Mouse (Mus musculus) megakaryocyte, embryonic 14.5 days (primary cell): ENCODE data around the gene Ticam1. TPM values are rescaled to one million over a fixed set of nuclear protein-coding genes. Genes with fewer than 3 reads are reported as not detected.
A peak's percentile ranks its signal among the peaks of the same experiment; 100 is the strongest.

Experiments
- H3K27me3 ChIP-seq: replicated peaks from 2 replicates; pipeline ENCODE3; 2012; ENCODE audit warnings: inconsistent platforms
- H3K36me3 ChIP-seq: replicated peaks from 2 replicates; pipeline ENCODE3; 2012; ENCODE audit warnings: low read length, inconsistent platforms, mixed read lengths
- H3K4me1 ChIP-seq: 2 replicates; pipeline ENCODE4 v1.6.1; 2012; ENCODE audit warnings: inconsistent platforms
- H3K4me3 ChIP-seq: replicated peaks from 2 replicates; pipeline ENCODE3; 2012; ENCODE audit warnings: moderate library complexity, mild to moderate bottlenecking, inconsistent platforms
- H3K9me3 ChIP-seq: 2 replicates; pipeline ENCODE4 v1.6.1; 2012; ENCODE audit warnings: inconsistent platforms
- FLI1 ChIP-seq: IDR thresholded peaks from 2 replicates; pipeline ENCODE4 v1.6.1; 2012; ENCODE audit warnings: low read length, inconsistent platforms, mixed read lengths
- GATA1 ChIP-seq: IDR thresholded peaks from 3 replicates; pipeline ENCODE4 v1.6.1; 2012; ENCODE audit warnings: mixed read lengths, low read length, inconsistent platforms, borderline replicate concordance
- polyA plus RNA-seq: library from polyadenylated mRNA; stranded (reverse); fragments of >175 nt; gene quantifications from 2 replicates; pipeline ENCODE4 v1.2.3, GENCODE M21; 2012; ENCODE audit warnings: low replicate concordance; ENCODE audit not compliant: insufficient read depth

The Ticam1 gene
- polyA plus RNA-seq, 1 experiment = 13.7 TPM

DNA sequence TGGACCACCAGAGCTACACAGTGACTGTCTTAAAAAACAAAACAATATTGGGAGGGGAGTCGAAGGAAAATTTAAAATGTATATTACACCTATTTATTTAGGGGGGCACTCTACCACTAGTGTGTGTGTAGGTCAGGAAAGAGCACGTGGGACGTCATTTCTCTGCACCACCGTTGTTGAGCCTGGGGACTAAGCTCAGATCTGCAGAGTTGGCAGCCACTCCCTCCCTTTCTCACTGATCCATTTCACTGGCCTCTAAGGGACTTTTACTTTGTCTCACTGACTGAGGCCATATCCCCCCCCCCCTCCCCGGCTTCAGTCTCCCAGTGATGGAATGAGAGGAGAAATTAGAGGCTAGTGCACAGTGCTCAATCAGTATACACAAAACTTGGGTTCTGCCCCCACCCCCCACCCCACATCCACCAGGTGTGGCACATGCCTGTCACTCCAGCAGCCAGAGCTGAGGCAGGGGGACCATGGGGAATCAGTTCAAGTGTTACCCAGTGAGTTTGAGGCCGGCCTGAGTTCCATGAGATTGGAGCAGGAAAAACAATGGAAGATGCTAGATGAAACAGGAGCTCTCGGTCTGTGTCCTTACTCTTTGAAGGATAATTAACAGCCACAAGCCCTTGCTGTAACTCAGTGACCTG lies 15.4 kb upstream of the Ticam1 start:
- H3K9me3 ChIP-seq = no peaks in the 10 kb centered on the region
- peaks cover 5% of the 10 kb centered on the region for H3K36me3 ChIP-seq
- peaks cover 78% of the 10 kb centered on the region for H3K4me1 ChIP-seq
- H3K27me3 ChIP-seq = no peaks in the 10 kb centered on the region
- H3K4me3 ChIP-seq = peak overlapping the region; percentile 92
- TF ChIP-seq GATA1 (no peak), FLI1 (no peak)

DNA sequence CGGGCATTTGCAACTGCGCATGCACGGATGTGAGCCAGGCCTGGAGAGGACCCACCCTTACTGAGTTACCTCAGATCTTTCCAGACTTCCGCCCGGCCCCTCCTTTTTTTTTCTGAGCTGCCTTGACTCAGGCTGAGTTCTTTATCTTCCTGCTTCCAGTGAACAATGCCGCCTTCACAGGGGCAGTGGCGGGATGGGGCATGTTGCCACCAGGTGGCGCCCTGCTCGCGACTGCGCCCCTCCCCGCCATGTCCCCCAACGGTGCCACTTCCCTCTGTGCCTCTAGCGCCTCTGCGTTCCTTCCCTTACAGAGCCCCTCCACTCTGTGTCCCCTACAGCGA lies 14.6 kb upstream of the Ticam1 start:
- no peaks in the 10 kb centered on the region for H3K9me3 ChIP-seq
- peaks cover 82% of the 10 kb centered on the region for H3K4me1 ChIP-seq
- TF ChIP-seq GATA1 (no peak), FLI1 (no peak)
- H3K36me3 ChIP-seq = peaks cover 13% of the 10 kb centered on the region
- peak overlapping the region; percentile 92 for H3K4me3 ChIP-seq
- no peaks in the 10 kb centered on the region for H3K27me3 ChIP-seq

DNA sequence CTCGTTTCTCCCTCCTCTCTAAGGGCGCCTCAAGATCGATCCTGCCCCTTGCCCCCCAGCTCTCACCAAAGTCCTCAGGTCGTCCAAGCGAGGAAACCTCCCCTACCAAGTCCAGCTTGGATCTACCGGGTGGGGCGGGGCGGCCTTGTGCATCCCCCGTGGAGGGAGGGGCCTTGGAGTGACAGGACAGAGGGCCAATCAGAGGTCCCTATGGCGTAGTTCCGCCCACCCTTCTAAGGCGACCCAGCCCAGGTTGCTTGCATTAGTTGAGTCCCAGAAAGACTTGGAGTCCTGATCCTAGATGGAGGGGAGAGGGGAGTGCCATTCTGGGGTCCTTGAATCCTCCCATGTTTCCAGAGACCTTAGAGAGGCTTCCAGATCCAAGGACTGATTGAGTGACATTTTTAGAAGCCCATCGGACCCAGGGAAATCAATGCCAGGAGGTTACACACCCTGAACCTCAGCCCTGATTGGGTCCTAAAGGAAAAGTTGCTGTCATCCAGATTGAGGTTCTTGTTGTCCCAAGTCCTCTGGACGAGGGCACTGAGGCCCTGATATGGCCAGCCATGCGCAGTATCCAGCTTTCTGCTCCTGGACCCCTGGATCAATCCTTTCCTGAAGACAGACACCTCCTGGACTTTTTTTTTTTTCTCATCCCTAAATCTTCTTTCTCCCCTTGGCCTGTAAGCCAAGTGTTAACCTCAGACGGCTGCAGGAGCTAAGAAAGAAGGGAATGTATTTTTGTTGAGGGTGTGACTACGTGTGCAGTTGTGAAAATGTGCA lies 14.0 kb upstream of the Ticam1 start:
- TF ChIP-seq FLI1 = no peak
- TF ChIP-seq GATA1 = no peak
- H3K4me3 ChIP-seq = peak overlapping the region; percentile 92
- H3K4me1 ChIP-seq = peaks cover 80% of the 10 kb centered on the region
- H3K9me3 ChIP-seq = no peaks in the 10 kb centered on the region
- no peaks in the 10 kb centered on the region for H3K27me3 ChIP-seq
- H3K36me3 ChIP-seq = peaks cover 19% of the 10 kb centered on the region

DNA sequence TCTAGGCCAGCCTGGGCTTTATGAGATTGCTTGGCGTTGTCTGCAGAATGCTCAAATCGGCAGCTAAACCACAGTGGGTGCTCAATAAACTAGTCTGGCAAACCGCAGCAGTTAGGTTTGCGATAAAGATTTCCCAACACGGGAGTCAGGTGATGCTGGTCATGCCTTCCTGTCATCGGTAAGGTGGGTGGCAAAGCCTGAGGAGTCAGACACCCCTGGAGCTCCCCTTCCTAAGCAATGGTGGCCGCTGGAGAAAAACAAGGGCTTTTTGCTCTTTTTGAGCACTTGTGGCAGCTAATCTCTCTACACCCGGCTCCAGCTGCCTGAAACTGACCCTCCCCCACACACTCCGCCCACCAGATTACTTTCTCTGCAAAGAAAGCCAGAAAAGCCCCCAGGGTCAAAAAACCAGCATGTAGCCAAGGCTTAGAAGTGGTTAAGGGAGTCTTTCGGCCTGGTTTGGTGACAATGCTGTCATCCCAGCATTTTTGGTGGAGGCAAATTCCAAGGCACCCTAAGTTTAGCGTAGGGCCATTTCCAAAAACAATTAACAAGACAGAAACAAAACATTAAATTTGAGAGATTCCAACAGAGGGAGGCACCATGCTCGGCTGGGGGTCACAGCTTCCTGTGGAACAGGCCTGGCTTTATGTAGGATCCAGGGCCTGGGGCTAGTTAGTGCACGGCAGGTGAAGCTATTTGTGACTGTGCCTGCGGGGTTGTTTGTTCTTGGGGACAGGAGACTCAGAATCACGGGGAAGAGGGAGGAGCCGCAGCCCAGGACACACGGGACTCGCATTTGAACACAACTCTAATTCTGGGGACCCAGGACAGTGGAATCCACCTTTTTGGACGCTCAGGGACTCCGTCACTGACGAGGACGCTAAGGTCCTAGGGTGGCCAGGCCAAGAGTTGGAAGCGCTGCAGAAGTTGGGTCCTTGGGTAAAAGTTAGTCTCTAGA lies 13.1 kb upstream of the Ticam1 start:
- H3K9me3 ChIP-seq = no peaks in the 10 kb centered on the region
- H3K4me3 ChIP-seq = peak overlapping the region; percentile 92
- no peak for TF ChIP-seq GATA1
- no peak for TF ChIP-seq FLI1
- H3K4me1 ChIP-seq = peaks cover 80% of the 10 kb centered on the region
- no peaks in the 10 kb centered on the region for H3K27me3 ChIP-seq
- peaks cover 28% of the 10 kb centered on the region for H3K36me3 ChIP-seq

DNA sequence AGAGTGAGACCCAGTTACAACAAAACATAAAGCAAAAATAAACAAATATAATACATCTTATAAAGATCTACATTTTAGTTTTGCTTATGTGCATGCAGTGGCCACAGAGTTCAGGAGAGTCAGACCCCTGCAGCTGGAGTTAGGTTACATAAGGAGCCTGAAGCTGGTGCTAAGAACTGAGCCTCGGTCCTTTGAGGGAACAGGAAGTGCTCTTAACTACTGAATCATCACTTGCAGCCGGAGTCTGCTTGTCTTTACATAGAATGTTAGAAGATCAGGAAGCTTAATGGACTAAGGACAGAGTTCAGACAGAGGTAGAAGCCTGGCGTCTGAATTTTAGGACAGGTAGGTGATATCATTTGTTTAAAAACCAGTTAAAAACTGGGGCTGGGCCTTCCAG lies 12.3 kb upstream of the Ticam1 start:
- peaks cover 83% of the 10 kb centered on the region for H3K4me1 ChIP-seq
- H3K9me3 ChIP-seq = no peaks in the 10 kb centered on the region
- H3K36me3 ChIP-seq = peaks cover 36% of the 10 kb centered on the region
- H3K27me3 ChIP-seq = no peaks in the 10 kb centered on the region
- peak overlapping the region; percentile 92 for H3K4me3 ChIP-seq
- TF ChIP-seq GATA1 (no peak), FLI1 (no peak)

DNA sequence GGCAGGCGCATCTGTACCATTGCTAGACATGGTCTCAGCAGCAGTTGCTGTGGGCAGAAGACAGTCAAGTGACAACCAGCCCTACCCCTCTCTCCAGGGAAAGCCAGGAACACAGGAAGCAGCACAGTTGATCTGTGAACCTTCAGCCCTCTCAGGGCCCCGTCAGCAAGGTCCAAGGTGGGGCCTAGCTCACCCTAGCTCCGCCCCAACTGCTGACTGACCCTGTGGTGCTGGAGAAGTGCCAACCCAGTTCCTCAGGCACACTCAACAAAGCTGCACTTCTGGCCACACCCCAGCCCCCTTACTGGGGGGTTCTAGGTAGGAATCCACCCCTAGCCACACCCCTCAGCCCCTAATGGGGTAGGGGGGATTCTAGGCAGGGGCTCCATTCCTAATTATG lies 11.2 kb upstream of the Ticam1 start:
- peak overlapping the region; percentile 88 for H3K4me3 ChIP-seq
- H3K27me3 ChIP-seq = no peaks in the 10 kb centered on the region
- peaks cover 82% of the 10 kb centered on the region for H3K4me1 ChIP-seq
- TF ChIP-seq GATA1 = no peak
- no peak for TF ChIP-seq FLI1
- no peaks in the 10 kb centered on the region for H3K9me3 ChIP-seq
- peaks cover 45% of the 10 kb centered on the region for H3K36me3 ChIP-seq

DNA sequence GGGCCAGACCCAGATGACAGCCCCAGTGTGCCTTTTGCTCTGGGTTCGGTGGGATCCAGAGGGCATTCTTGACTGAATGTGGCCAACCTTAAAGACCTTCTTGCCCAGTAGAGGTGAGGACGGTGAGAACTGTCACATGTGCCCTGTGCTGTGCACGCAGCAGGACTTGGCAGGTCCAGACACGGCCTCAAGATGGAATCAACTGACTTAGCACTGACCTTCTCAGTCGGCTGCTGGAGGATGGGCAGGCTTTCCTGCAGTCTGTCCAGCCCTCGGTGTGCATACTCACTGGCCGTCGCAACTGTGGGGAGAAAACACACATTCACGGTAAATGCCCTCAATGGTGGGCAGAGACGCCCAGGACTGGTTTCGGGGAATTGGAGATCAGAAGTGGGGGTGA lies 9.4 kb upstream of the Ticam1 start:
- Histone ChIP-seq H3K4me1 (peaks cover 71% of the 10 kb centered on the region), H3K4me3 (no peak overlapping the region), H3K36me3 (peaks cover 60% of the 10 kb centered on the region), H3K27me3 (no peaks in the 10 kb centered on the region), H3K9me3 (no peaks in the 10 kb centered on the region)
- TF ChIP-seq FLI1 (no peak), GATA1 (no peak)

DNA sequence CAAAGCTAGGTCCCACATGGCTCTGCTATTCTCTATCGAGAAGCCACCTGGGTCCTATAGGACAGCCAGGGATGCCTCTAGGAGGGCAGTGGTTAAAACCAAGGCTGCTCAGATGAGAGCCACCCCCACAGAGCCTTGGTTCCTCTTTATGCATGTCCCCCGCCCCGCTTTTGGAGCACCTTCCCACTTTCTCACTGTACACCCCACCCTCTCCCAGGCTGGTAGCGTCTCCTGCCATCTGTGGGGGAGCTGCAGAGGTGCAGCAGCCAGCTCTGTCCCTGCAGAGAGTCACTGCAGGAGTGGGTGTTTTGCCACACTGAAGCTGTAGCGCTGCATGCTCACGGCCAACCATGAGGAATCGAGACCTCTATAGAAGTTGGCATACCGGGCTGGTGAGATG lies 6.7 kb upstream of the Ticam1 start:
- peaks cover 62% of the 10 kb centered on the region for H3K4me1 ChIP-seq
- TF ChIP-seq GATA1 = no peak
- no peak for TF ChIP-seq FLI1
- H3K4me3 ChIP-seq = no peak overlapping the region
- H3K9me3 ChIP-seq = no peaks in the 10 kb centered on the region
- H3K36me3 ChIP-seq = peaks cover 82% of the 10 kb centered on the region
- no peaks in the 10 kb centered on the region for H3K27me3 ChIP-seq

DNA sequence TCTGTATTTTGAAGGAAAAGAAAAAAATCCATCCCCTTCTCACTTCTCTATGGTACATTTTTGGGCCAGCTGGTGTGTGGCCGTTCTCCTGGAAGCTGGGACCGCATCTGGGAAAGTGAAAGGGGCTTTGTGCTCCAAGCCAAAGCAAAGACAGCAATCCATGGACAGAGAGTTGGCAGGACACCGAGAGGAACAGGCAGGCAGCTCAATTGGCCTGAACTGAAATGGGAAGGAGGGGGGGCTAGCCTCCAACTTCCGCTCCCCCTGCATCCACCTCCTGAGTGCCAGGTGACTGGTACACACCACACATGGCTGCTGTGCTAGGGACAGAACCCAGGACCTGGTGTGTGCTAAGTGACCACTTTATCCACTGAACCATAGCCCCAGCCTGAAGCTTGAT lies 6.2 kb upstream of the Ticam1 start:
- Histone ChIP-seq H3K4me3 (peak overlapping the region; percentile 7), H3K9me3 (no peaks in the 10 kb centered on the region), H3K27me3 (no peaks in the 10 kb centered on the region), H3K36me3 (peaks cover 87% of the 10 kb centered on the region), H3K4me1 (peaks cover 62% of the 10 kb centered on the region)
- TF ChIP-seq GATA1 (no peak), FLI1 (no peak)
